ENCODE assay signal across 27 mouse cellular contexts in the genomic region with DNA sequence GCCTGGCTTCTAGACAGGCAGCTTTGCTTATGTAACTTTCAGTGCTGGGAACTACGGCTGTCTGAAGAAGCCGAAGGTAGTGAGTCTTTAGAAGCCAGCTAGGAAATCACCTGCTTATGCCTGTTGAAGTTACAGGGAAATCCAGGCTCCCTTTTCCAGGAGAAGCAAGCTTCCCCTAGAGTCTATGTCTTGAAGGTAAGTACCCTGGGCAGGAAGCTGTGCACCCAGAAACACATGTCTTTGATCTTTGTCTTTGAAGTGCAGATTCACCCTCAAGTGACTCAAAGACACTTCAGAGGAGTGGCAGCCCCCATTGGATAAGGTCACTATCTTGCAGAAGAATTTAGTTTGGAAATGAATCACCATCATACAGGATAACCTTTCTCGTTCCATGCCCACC.
DNase-seq lines count a peak whose midpoint lies in the region; ATAC-seq lines count a peak whose summit lies in the region.
"Had no signal": no experiment of that assay in that cellular context is flagged by ENCODE, and none has a peak within 500 bp of the region (broad histone marks: within the 10 kb centered on the region; RNA-seq: fewer than 3 reads in every experiment).

No protein-coding gene starts in this region.

- no peaks in the 10 kb centered on the region for H3K36me3 ChIP-seq in midbrain, embryonic 11.5 days (ENCODE audit: control insufficient read depth, insufficient read depth, low read length)
- H3K36me3 ChIP-seq in intestine, embryonic 15.5 days: no peaks in the 10 kb centered on the region
- H3K36me3 ChIP-seq: heart, embryonic 13.5 days; hindbrain, embryonic 10.5 days; hindbrain, embryonic 15.5 days; midbrain, embryonic 15.5 days had no signal

- ATAC-seq in midbrain, embryonic 11.5 days (ENCODE audit: low FRiP score): no peak
- ATAC-seq in intestine, embryonic 15.5 days: no peak
- ATAC-seq: forebrain, embryonic 16.5 days; intestine, embryonic 16.5 days; midbrain, embryonic 15.5 days had no signal

- H3K27me3 ChIP-seq in midbrain, embryonic 11.5 days (ENCODE audit: control insufficient read depth, insufficient read depth, low read length): no peaks in the 10 kb centered on the region
- H3K27me3 ChIP-seq in intestine, embryonic 15.5 days (replicated peaks): no peaks in the 10 kb centered on the region
- H3K27me3 ChIP-seq: heart, embryonic 13.5 days; hindbrain, embryonic 15.5 days; midbrain, embryonic 15.5 days had no signal

- no peaks in the 10 kb centered on the region for H3K9me3 ChIP-seq in midbrain, embryonic 11.5 days (ENCODE audit: control insufficient read depth, low read length)
- H3K9me3 ChIP-seq in intestine, embryonic 15.5 days: no peaks in the 10 kb centered on the region
- H3K9me3 ChIP-seq: heart, embryonic 13.5 days; hindbrain, embryonic 10.5 days; hindbrain, embryonic 15.5 days; midbrain, embryonic 15.5 days had no signal

- H3K4me2 ChIP-seq in midbrain, embryonic 11.5 days: no peak overlapping the region
- no peak overlapping the region for H3K4me2 ChIP-seq in intestine, embryonic 15.5 days (replicated peaks)
- H3K4me2 ChIP-seq: heart, embryonic 13.5 days; hindbrain, embryonic 15.5 days; midbrain, embryonic 15.5 days had no signal

- no peaks in the 10 kb centered on the region for H3K4me1 ChIP-seq in midbrain, embryonic 11.5 days (ENCODE audit: control insufficient read depth, insufficient read depth, low read length)
- no peaks in the 10 kb centered on the region for H3K4me1 ChIP-seq in intestine, embryonic 15.5 days (replicated peaks)
- H3K4me1 ChIP-seq: heart, embryonic 13.5 days; hindbrain, embryonic 15.5 days; midbrain, embryonic 15.5 days had no signal

- no peak overlapping the region for H3K27ac ChIP-seq in midbrain, embryonic 11.5 days (ENCODE audit: low read depth, low read length)
- no peak overlapping the region for H3K27ac ChIP-seq in intestine, embryonic 15.5 days
- H3K27ac ChIP-seq: heart, embryonic 13.5 days; hindbrain, embryonic 10.5 days; hindbrain, embryonic 15.5 days; kidney, postnatal 0 days; liver, embryonic 14.5 days; macrophage; midbrain, embryonic 15.5 days had no signal

- peak; percentile 17 for DNase-seq in thymus, postnatal 0 days (ENCODE audit: low spot score)
- no peak for DNase-seq in thymus, postnatal 25 days
- DNase-seq in ES-CJ7 (ENCODE audit: low read depth, low spot score): peak; percentile 48
- peak; percentile 7 for DNase-seq in brain, adult 2 months (ENCODE audit: low read depth, low spot score)
- no peak for DNase-seq in midbrain, embryonic 11.5 days (ENCODE audit: low spot score, missing footprints)
- DNase-seq in layer of hippocampus, adult 8-10 months (ENCODE audit: low spot score in 2 of 2): no peak
- DNase-seq: adrenal gland, postnatal 10 days; cerebellum, adult 2 months; cerebellum, postnatal 14 days; heart, postnatal 14 days; kidney, adult 8-10 months; kidney, postnatal 4 days; liver; lung, adult 2 months; lung, postnatal 10 days; right cerebral cortex, postnatal 4 days had no signal

- H3K4me3 ChIP-seq in midbrain, embryonic 11.5 days (ENCODE audit: low read depth, low read length): no peak overlapping the region
- no peak overlapping the region for H3K4me3 ChIP-seq in intestine, embryonic 15.5 days (replicated peaks)
- H3K4me3 ChIP-seq: erythroblast, embryonic 14.5 days; heart, embryonic 13.5 days; hindbrain, embryonic 10.5 days; hindbrain, embryonic 15.5 days; midbrain, embryonic 15.5 days had no signal

- 80% methylated on average over 3 of the region's 3 CpGs for WGBS in midbrain, embryonic 11.5 days
- 64% methylated on average over 3 of the region's 3 CpGs for WGBS in intestine, embryonic 15.5 days

- no peak overlapping the region for H3K9ac ChIP-seq in midbrain, embryonic 11.5 days (ENCODE audit: low read length)
- no peak overlapping the region for H3K9ac ChIP-seq in intestine, embryonic 15.5 days
- H3K9ac ChIP-seq: heart, embryonic 13.5 days; hindbrain, embryonic 15.5 days; liver, embryonic 14.5 days; midbrain, embryonic 15.5 days had no signal

Comparison
In these comparisons a context has a peak if more than half of its experiments do, and no peak if none do; other contexts are left out.
1. DNase-seq: peak in thymus, postnatal 0 days (single experiment), ES-CJ7 (single experiment) and brain, adult 2 months (single experiment); none in thymus, postnatal 25 days (single experiment), midbrain, embryonic 11.5 days (single experiment) and layer of hippocampus, adult 8-10 months (0 of 2).